Mouse (Mus musculus) ES-Bruce4 (cell line): ENCODE data around the gene Rcan1.

ENCODE experiments used
- CTCF ChIP-seq: IDR thresholded peaks from one replicate; pipeline ENCODE4 v1.8.1; 2011; ENCODE audit warnings: low read depth, low read length
- POLR2A ChIP-seq: IDR thresholded peaks from one replicate; pipeline ENCODE4 v1.8.1; 2011; ENCODE audit warnings: low read length; ENCODE audit not compliant: insufficient read depth

DNA sequence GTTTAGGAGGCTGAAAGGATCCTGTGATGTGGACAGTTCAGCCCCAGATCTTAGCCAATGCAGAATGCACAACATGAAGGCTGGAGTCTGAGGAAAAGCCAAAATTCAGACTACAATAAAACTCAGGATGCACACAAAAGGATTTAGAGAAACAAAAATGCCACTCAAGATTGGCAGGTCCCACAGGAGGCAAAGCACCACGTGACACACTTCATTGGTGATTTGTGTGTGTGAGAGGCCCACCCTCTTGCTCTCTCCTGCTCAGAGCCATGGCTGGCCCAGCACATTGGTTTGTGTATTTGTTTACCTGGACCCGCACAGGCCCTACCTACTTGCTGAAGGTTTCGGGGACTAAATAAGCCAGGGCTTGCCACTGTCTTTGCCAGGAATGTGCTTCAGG, 29.5 kb downstream of the Rcan1 start:
- TF ChIP-seq CTCF (no peak), POLR2A (no peak)
